Mouse (Mus musculus) forebrain, embryonic 10.5 days (tissue): ENCODE results near the gene Pirt. TPM values are rescaled to one million over a fixed set of nuclear protein-coding genes. Genes with fewer than 3 reads are reported as not detected.

Experiments used
- DNase-seq: peaks from one replicate; pipeline ENCODE4 v3.0.0-alpha.2; 2017; ENCODE audit warnings: low spot score; ENCODE audit errors: extremely low spot score
- H3K27ac ChIP-seq: fragments of 300-500 bp; sonication (generic); 2 replicates; pipeline ENCODE4 v1.5.1; 2016; ENCODE audit warnings: mild to moderate bottlenecking
- H3K27me3 ChIP-seq: fragments of 300-500 bp; sonication (generic); 2 replicates; pipeline ENCODE4 v1.6.1; 2016; ENCODE audit warnings: mild to moderate bottlenecking; ENCODE audit not compliant: poor library complexity, severe bottlenecking
- H3K36me3 ChIP-seq: fragments of 300-500 bp; sonication (generic); replicated peaks from 2 replicates; pipeline ENCODE4 v1.6.1; 2016; ENCODE audit warnings: mild to moderate bottlenecking, moderate library complexity
- H3K4me1 ChIP-seq: fragments of 300-500 bp; sonication (generic); 2 replicates; pipeline ENCODE4 v1.6.1; 2016
- H3K4me3 ChIP-seq: fragments of 300-500 bp; sonication (generic); 2 replicates; pipeline ENCODE4 v1.5.1; 2016; ENCODE audit warnings: mild to moderate bottlenecking, moderate library complexity
- H3K9me3 ChIP-seq: fragments of 300-500 bp; sonication (generic); 2 replicates; pipeline ENCODE4 v1.6.1; 2016; ENCODE audit warnings: mild to moderate bottlenecking, moderate library complexity
- WGBS: fragments of 180-500 bp; shearing (Covaris S2); methylation state at CpG from one replicate; pipeline ENCODE4 v1.1.7; 2016; 5-methylcytosine and 5-hydroxymethylcytosine counted together
- polyA plus RNA-seq: library from polyadenylated mRNA; unstranded; fragments of >200 nt; fragmentation: Nextera tagmentation; extraction: Ambion mirVana; gene quantifications from 2 replicates; pipeline ENCODE4 v1.2.1, GENCODE M21; 2016

Gene Pirt
- polyA plus RNA-seq, 1 experiment from 2014 or later = 0.04 TPM

DNA sequence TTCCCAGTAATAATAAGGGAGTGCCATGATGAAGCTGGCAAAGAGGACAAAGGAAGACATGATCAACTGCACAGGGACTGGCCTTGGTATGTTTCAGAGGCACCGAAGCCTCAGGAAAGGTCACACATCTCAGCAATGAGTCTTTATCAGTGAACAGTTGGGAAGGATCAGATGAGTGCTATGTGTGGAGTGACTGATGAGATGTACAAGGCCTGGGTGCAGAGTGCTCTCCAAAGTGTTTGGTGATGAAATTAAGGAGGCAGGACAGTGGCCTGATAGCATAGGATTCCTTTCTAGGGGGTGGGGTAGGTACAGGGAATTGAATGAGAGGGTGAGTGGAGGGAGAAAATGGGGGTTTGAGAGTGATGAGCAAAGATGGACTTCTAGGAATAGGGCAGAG lies 51.7 kb downstream of the Pirt start:
- no peaks in the 10 kb centered on the region for H3K9me3 ChIP-seq
- H3K27me3 ChIP-seq = no peaks in the 10 kb centered on the region
- H3K36me3 ChIP-seq = no peaks in the 10 kb centered on the region
- no peak overlapping the region for H3K4me3 ChIP-seq
- no peaks in the 10 kb centered on the region for H3K4me1 ChIP-seq
- H3K27ac ChIP-seq = no peak overlapping the region
- DNase-seq = no peak
- 98% methylated on average over 1 of the region's 1 CpGs for WGBS

GRCm38 (mm10) chr11:66966500-66967116 lies 54.8 kb downstream of the Pirt start:
- no peak for DNase-seq
- no peaks in the 10 kb centered on the region for H3K27me3 ChIP-seq
- H3K4me1 ChIP-seq = no peaks in the 10 kb centered on the region
- no peaks in the 10 kb centered on the region for H3K9me3 ChIP-seq
- no peak overlapping the region for H3K27ac ChIP-seq
- H3K36me3 ChIP-seq = no peaks in the 10 kb centered on the region
- WGBS = 27% methylated on average over 7 of the region's 7 CpGs
- no peak overlapping the region for H3K4me3 ChIP-seq

DNA sequence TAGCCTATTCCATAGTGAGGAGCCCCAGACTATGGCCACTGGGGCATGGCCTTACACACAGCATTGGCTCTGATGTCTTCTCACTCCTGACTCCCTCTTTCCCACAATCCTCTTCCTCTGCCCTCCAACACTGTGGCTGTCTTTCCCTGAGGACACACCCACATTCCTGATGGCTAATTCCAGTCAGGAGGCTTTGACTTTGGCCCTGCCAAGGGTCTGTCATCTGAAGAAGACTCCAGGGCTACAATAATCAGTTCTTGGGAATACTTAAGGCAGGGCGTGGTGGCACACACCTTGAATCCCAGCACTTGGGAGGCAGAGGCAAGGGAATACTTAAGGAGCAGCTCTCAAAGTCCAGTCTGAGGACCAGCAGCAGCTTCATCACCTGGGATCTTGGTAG lies 56.8 kb downstream of the Pirt start:
- H3K27me3 ChIP-seq = no peaks in the 10 kb centered on the region
- H3K27ac ChIP-seq = no peak overlapping the region
- no peaks in the 10 kb centered on the region for H3K4me1 ChIP-seq
- H3K36me3 ChIP-seq = no peaks in the 10 kb centered on the region
- WGBS = 74% methylated on average over 1 of the region's 1 CpGs
- H3K9me3 ChIP-seq = no peaks in the 10 kb centered on the region
- no peak for DNase-seq
- no peak overlapping the region for H3K4me3 ChIP-seq

DNA sequence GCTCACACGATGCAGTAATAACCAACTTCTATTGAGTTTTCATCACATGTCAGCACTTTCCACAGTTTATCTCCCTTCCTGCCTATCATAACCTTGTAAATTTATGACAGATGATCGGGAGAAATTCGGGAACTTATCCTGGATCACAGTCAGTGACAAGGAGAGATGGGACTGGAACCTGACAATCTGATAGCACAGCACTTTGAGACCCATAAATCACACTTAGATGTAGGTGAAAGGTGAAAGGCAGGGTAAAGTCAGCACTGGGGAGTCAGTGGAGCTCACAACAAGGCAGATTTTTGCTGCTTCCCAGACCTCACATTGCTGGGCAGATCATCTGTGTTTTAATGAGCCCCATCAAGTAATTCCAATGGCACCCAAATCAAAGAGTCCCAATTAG lies 61.7 kb downstream of the Pirt start:
- 90% methylated on average over 3 of the region's 3 CpGs for WGBS
- H3K4me1 ChIP-seq = no peaks in the 10 kb centered on the region
- no peaks in the 10 kb centered on the region for H3K36me3 ChIP-seq
- no peak for DNase-seq
- H3K27ac ChIP-seq = no peak overlapping the region
- H3K27me3 ChIP-seq = no peaks in the 10 kb centered on the region
- no peak overlapping the region for H3K4me3 ChIP-seq
- H3K9me3 ChIP-seq = peaks cover 14% of the 10 kb centered on the region; the same call in 1 of the 2 replicates

GRCm38 (mm10) chr11:66975606-66976330 lies 64.0 kb downstream of the Pirt start:
- H3K36me3 ChIP-seq = no peaks in the 10 kb centered on the region
- WGBS = 87% methylated on average over 7 of the region's 7 CpGs

More at GRCm38 (mm10) chr11:66975606-66976330, 64.0 kb downstream of the Pirt start:
- Histone ChIP-seq H3K4me3 (no peak overlapping the region), H3K27me3 (no peaks in the 10 kb centered on the region), H3K4me1 (no peaks in the 10 kb centered on the region), H3K27ac (no peak overlapping the region), H3K9me3 (peaks cover 14% of the 10 kb centered on the region; the same call in 1 of the 2 replicates)
- no peak for DNase-seq

Other genes with a start within 250 kb of the Pirt start
- not detected in 2 replicates for gene Tmem238l, start 44.7 kb downstream of the Pirt start, polyA plus RNA-seq
- 0.63 and 0.86 TPM in 2 replicates for gene Tmem220, start 113.2 kb downstream of the Pirt start, polyA plus RNA-seq
- gene Adprm, start 140.6 kb downstream of the Pirt start, polyA plus RNA-seq = 28.5 TPM in 2 replicates
- 21.1 and 22.9 TPM in 2 replicates for gene Sco1, start 140.7 kb downstream of the Pirt start, polyA plus RNA-seq
- 0.28 and 0.37 TPM in 2 replicates for gene Myh3, start 166.3 kb downstream of the Pirt start, polyA plus RNA-seq